Mouse (Mus musculus): ENCODE measurements at regions not wholly inside any gene's neighbourhood (a gene's known extent, or its start where the extent isn't known, plus 50 kb on each side); places are given as distances from the start of the nearest gene placed in this dataset.

GRCm38 (mm10) chr12:68599681-68600596 lies 559.0 kb downstream of the Rps29 start:
- no peak for TF ChIP-seq CTCF (IDR thresholded peaks at IDR 0.05; ENCODE audit: borderline replicate concordance, extremely low read depth, insufficient read depth, insufficient read length)
- no peak for TF ChIP-seq POLR2A (IDR thresholded peaks at IDR 0.05; ENCODE audit: borderline replicate concordance, extremely low read depth, insufficient read depth, insufficient read length, poor library complexity, severe bottlenecking)

Measured in brain, embryonic 14.5 days (tissue).